Mouse (Mus musculus) forebrain, embryonic 14.5 days (tissue): ENCODE data around the gene Eef1akmt4. TPM values are rescaled to one million over a fixed set of nuclear protein-coding genes. Genes with fewer than 3 reads are reported as not detected.

Source experiments
- ATAC-seq: fragments of 200-750 bp; cut with Nextera tagmentation; 2 replicates; pipeline ENCODE4 v1.8.0; 2017; ENCODE audit warnings: mild to moderate bottlenecking, moderate library complexity
- DNase-seq: peaks from one replicate; pipeline ENCODE4 v3.0.0-alpha.2; 2015; ENCODE audit warnings: low spot score
- H3K27ac ChIP-seq: fragments of 300-500 bp; sonication (generic); 2 replicates; pipeline ENCODE4 v1.5.1; 2014; ENCODE audit warnings: low read depth, mild to moderate bottlenecking, control low read depth, low read length, moderate library complexity
- H3K27me3 ChIP-seq: fragments of 300-500 bp; sonication (generic); replicated peaks from 2 replicates; pipeline ENCODE4 v1.6.1; 2014; ENCODE audit warnings: low read length, control low read depth, mixed read lengths; ENCODE audit not compliant: control insufficient read depth, insufficient read depth
- H3K36me3 ChIP-seq: fragments of 300-500 bp; sonication (generic); 2 replicates; pipeline ENCODE4 v1.6.1; 2014; ENCODE audit warnings: low read length, control low read depth; ENCODE audit not compliant: control insufficient read depth, insufficient read depth
- H3K4me1 ChIP-seq: fragments of 300-500 bp; sonication (generic); 2 replicates; pipeline ENCODE4 v1.6.1; 2014; ENCODE audit warnings: antibody characterized with exemption, low read length, control low read depth; ENCODE audit not compliant: control insufficient read depth, insufficient read depth
- H3K4me2 ChIP-seq: fragments of 300-500 bp; sonication (generic); 2 replicates; pipeline ENCODE4 v1.6.1; 2014; ENCODE audit warnings: mild to moderate bottlenecking, control low read depth, low read length
- H3K4me3 ChIP-seq: fragments of 300-500 bp; sonication (generic); 2 replicates; pipeline ENCODE4 v1.5.1; 2014; ENCODE audit warnings: low read depth, low read length, control low read depth
- H3K9ac ChIP-seq: fragments of 300-500 bp; sonication (generic); 2 replicates; pipeline ENCODE4 v1.6.1; 2014; ENCODE audit warnings: mild to moderate bottlenecking, low read length, control low read depth, moderate library complexity
- H3K9me3 ChIP-seq: fragments of 300-500 bp; sonication (generic); replicated peaks from 2 replicates; pipeline ENCODE4 v1.6.1; 2016; ENCODE audit warnings: low read length, control low read depth, mixed read lengths; ENCODE audit not compliant: control insufficient read depth
- WGBS: fragments of 180-500 bp; shearing (Covaris S2); extraction: QIAGEN DNeasy Blood & Tissue Kit; methylation state at CpG from one replicate; pipeline ENCODE4 v1.1.7; 2014; 5-methylcytosine and 5-hydroxymethylcytosine counted together
- polyA plus RNA-seq: library from polyadenylated mRNA; unstranded; fragments of >200 nt; fragmentation: Nextera tagmentation; extraction: Ambion mirVana; gene quantifications from 2 replicates; pipeline ENCODE4 v1.2.1, GENCODE M21; 2014

The Eef1akmt4 gene
- polyA plus RNA-seq, 1 experiment from 2014 or later = 24.8 TPM

DNA sequence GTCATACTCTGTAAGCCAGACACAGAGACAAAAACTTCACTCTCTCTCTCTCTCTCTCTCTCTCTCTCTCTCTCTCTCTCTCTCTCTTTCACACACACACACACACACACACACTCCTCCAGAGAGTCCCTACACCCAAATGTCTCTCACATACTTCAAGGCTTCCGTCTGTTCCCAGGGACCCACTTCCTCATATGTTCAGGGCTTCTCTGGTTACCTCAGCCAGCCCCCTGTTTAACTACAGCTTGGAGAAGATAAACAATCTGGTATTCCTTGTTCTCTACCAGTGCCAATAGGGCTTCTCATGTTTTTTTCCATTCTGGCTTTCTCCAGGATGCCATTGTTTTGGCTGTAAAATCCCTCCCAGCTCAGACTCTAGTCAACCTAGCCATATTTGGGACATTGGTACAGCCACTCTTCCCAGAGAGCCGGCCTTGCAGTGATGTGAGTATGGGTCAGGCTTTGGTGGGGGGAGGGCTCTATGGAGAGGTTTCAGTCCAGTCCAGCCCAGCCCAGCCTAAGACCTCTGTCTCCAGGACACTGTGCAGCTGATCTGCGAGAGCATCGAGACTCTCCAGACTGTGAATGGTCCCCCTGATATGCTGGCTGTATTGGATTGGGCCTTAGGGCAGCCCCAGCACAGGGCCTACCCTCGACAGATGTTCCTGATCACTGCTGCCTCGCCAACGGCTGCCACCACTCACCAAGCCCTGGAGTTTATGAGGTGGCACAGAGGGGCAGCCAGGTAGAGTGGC is 14.5 kb upstream of the Eef1akmt4 start:
- ATAC-seq (no peak), DNase-seq (no peak)
- Histone ChIP-seq H3K9me3 (no peaks in the 10 kb centered on the region), H3K4me3 (no peak overlapping the region), H3K4me2 (no peak overlapping the region), H3K27me3 (peaks cover 6% of the 10 kb centered on the region), H3K36me3 (no peaks in the 10 kb centered on the region), H3K27ac (no peak overlapping the region), H3K9ac (no peak overlapping the region), H3K4me1 (no peaks in the 10 kb centered on the region)
- 82% methylated on average over 7 of the region's 7 CpGs for WGBS

DNA sequence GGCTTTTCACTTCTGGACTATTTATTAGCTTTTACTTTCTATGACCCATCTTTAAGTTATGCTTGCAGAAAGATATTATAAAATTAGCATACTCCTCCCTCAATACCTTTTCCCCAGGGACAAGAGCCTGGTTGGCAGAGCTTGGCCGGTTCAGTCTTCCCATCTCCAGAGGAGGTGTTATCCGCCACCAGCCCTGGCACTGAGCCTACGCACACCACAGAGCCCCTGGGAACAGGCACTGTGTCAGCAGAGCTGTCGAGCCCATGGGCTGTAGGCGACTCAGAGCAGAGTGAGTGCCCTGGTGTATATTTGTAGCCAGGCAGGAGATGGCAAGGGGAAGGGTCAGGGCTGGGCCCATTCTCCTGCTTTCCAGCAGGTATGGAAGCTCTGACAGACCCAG is 10.9 kb upstream of the Eef1akmt4 start:
- 69% methylated on average over 5 of the region's 5 CpGs for WGBS
- H3K36me3 ChIP-seq = peaks cover 18% of the 10 kb centered on the region
- DNase-seq = no peak
- no peak overlapping the region for H3K4me2 ChIP-seq
- H3K27me3 ChIP-seq = no peaks in the 10 kb centered on the region
- no peak for ATAC-seq
- no peak overlapping the region for H3K4me3 ChIP-seq
- H3K9me3 ChIP-seq = no peaks in the 10 kb centered on the region
- no peaks in the 10 kb centered on the region for H3K4me1 ChIP-seq
- no peak overlapping the region for H3K27ac ChIP-seq
- no peak overlapping the region for H3K9ac ChIP-seq

DNA sequence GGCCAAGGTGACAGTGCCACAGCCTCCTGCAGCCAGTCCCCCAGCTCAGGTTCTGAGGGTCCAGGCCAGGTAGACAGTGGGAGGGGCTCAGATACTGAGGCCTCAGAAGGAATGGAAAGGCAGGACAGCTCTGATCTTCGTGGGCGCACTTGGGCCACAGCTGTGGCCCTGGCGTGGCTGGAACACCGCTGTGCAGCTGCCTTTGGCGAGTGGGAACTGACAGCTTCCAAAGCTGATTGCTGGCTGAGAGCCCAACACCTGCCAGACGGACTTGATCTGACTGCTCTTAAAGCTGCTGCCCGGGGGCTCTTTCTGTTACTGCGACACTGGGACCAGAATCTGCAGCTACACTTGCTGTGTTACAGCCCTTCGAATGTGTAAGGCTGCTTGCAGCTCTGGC is 6.7 kb upstream of the Eef1akmt4 start:
- WGBS = 61% methylated on average over 9 of the region's 9 CpGs
- ATAC-seq = peak; percentile 25; the same call in 1 of the 2 replicates
- no peak overlapping the region for H3K9ac ChIP-seq
- peaks cover 46% of the 10 kb centered on the region for H3K36me3 ChIP-seq
- H3K4me2 ChIP-seq = no peak overlapping the region
- no peak overlapping the region for H3K4me3 ChIP-seq
- H3K4me1 ChIP-seq = peaks cover 3% of the 10 kb centered on the region; the same call in 1 of the 2 replicates
- no peaks in the 10 kb centered on the region for H3K9me3 ChIP-seq
- DNase-seq = peak; percentile 49
- H3K27ac ChIP-seq = no peak overlapping the region
- no peaks in the 10 kb centered on the region for H3K27me3 ChIP-seq

DNA sequence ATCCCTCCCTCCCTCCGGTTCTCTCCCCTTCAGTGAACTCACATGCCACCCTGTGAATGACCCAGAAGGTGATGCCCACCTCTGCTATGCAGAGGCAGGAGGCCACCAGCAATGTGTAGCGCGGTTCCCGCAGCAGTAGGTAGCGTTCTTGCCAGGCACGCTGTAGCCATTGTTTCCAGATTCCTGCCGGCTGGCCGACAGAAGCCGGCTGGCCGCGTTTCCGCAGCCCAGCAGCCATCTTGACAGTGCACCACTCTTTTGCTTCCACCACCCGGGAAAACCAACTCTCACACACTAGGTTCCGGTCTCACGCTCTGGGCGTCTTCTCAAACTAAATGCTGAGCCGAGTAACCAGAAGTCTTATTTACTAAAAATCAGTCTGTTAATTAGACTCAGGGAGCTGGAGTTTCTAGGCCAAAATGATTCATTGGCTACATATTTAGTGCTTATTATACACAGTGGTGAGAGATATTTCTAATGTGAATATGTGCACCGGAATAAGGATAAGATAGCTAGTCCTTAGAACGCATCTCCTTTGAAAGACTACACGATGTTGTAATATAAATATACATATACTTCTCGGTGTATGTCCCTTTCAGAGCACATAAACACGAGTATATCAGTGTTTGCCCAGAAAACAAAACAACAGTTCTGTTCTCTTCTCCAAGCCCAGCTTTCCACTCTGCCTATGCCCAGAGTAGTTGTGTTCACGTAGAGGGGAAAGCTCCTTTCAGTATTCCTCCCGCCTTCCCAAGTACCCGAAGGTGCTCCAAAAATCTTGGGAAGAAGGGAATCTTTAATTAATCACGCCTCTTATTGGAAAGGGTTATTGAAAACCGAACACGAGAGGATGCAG is 664 bp upstream of the Eef1akmt4 start:
- peak; percentile 73 for ATAC-seq

DNA sequence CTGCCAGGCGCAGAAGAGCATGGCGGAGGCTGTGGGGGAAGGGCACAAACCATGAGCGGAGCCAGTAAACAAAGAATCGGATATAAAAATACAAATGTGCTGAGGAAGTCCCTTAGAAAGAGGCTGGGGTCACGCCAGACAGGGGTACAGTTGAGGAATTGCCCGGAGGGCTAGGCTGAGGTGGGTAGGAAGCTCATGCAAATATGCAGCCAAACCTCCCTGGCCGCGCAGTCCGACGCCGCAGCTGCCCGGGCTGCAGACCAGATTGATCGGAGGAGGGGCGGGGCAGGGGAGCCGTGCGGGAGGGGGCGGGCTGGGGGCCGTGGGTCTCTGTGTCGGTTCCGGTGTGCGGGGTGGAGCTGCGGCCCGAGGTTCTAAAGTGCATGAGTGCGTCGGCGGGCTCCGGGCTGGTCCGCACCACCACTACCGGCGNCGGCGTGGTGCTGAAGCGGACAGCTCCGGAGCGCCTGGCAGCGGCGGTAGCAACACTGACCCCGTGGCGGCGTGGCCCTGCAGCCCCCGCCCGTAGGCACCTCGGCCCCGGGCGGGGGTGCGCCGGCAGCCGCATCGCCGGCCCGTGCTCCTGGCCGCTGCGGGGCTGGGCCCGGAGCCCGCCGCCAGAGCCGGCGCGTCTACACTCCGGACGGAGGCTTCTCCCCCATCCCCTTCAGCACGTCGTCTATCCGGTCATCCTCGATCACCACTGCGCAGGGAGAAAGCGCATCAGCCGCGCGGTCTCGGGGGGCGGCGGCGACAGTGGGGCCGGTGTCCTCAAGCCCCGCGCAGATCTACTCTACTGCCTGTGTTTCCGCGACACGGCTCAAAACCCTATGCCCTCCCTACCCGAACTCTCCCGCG is 8.4 kb downstream of the Eef1akmt4 start:
- peak overlapping the region; percentile 82 for H3K4me2 ChIP-seq
- ATAC-seq (peak; percentile 15), DNase-seq (peak; percentile 39)
- H3K4me1 ChIP-seq = peaks cover 6% of the 10 kb centered on the region
- H3K27me3 ChIP-seq = no peaks in the 10 kb centered on the region
- H3K36me3 ChIP-seq = peaks cover 5% of the 10 kb centered on the region; the same call in 1 of the 2 replicates
- peak overlapping the region; percentile 89; the same call in 1 of the 2 replicates for H3K27ac ChIP-seq
- peak overlapping the region; percentile 86 for H3K9ac ChIP-seq
- WGBS = under 1% methylated on average over 75 of the region's 83 CpGs
- H3K9me3 ChIP-seq = no peaks in the 10 kb centered on the region
- H3K4me3 ChIP-seq = peak overlapping the region; percentile 80

More for the DNA sequence above, 664 bp upstream of the Eef1akmt4 start:
- Histone ChIP-seq H3K27ac (peak overlapping the region; percentile 81), H3K9ac (peak overlapping the region; percentile 90), H3K9me3 (no peaks in the 10 kb centered on the region), H3K36me3 (peaks cover 25% of the 10 kb centered on the region), H3K4me1 (peaks cover 16% of the 10 kb centered on the region), H3K27me3 (no peaks in the 10 kb centered on the region), H3K4me3 (peak overlapping the region; percentile 68), H3K4me2 (peak overlapping the region; percentile 99)
- peak; percentile 89 for DNase-seq
- under 1% methylated on average over 28 of the region's 28 CpGs for WGBS

DNA sequence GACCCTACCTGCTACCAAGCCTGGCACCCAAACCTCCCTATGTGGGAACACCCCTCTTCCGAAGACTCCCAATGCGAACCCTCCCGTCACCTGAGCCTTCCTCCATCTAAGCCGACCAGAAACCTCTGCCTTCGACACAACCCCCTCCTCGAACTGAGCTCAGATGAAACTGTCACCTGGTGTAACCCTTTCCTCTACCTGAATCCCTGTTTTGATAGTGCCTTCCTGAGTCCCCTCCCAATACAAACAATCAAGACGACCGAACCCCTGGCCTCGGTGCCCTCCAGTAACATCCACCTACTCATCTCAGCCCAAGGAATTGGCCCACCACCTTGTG is 9.0 kb downstream of the Eef1akmt4 start:
- H3K4me1 ChIP-seq = peaks cover 6% of the 10 kb centered on the region
- DNase-seq (no peak), ATAC-seq (peak; percentile 1; the same call in 1 of the 2 replicates)
- peak overlapping the region; percentile 80 for H3K4me3 ChIP-seq
- H3K27ac ChIP-seq = peak overlapping the region; percentile 89; the same call in 1 of the 2 replicates
- WGBS = under 1% methylated on average over 9 of the region's 9 CpGs
- peak overlapping the region; percentile 82 for H3K4me2 ChIP-seq
- peaks cover 5% of the 10 kb centered on the region; the same call in 1 of the 2 replicates for H3K36me3 ChIP-seq
- no peaks in the 10 kb centered on the region for H3K27me3 ChIP-seq
- no peaks in the 10 kb centered on the region for H3K9me3 ChIP-seq
- H3K9ac ChIP-seq = peak overlapping the region; percentile 86

DNA sequence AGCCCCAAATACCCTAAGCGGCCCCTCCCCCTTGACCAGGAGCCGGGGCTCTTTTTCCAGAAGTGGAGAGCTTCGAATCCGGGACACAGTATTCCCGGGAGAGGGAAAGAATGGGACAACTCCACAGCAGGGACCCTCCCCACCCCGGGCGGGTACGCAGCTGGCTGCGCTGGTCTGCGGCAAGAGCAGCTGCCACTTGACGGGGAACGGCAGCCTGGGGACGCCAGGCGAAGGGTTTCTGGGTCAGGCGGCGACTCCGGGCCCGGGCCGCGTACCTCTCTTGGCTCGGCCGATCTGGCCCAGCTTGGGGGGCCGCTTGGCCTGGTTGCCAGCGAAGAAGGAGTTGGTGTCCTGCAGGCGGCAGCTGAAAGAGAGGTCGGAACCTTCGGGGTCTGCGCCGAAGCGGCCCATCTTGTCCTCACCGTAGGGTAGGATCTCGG is 9.4 kb downstream of the Eef1akmt4 start:
- Histone ChIP-seq H3K27me3 (no peaks in the 10 kb centered on the region), H3K36me3 (peaks cover 5% of the 10 kb centered on the region; the same call in 1 of the 2 replicates), H3K9ac (peak overlapping the region; percentile 86), H3K4me1 (peaks cover 6% of the 10 kb centered on the region), H3K4me3 (peak overlapping the region; percentile 80), H3K27ac (peak overlapping the region; percentile 89), H3K4me2 (peak overlapping the region; percentile 82), H3K9me3 (no peaks in the 10 kb centered on the region)
- DNase-seq = peak; percentile 50
- under 1% methylated on average over 32 of the region's 32 CpGs for WGBS
- peak; percentile 33 for ATAC-seq
